Mouse (Mus musculus) stomach, postnatal 0 days (tissue): ENCODE data around the gene U2af1.

Source experiments
- CTCF ChIP-seq: IDR thresholded peaks from 2 replicates; pipeline ENCODE4 v1.5.1; 2016; ENCODE audit warnings: antibody characterized with exemption, low read depth, mild to moderate bottlenecking, moderate library complexity
- EP300 ChIP-seq: optimal IDR thresholded peaks from 2 replicates; pipeline ENCODE3; 2016; ENCODE audit warnings: antibody characterized with exemption

DNA sequence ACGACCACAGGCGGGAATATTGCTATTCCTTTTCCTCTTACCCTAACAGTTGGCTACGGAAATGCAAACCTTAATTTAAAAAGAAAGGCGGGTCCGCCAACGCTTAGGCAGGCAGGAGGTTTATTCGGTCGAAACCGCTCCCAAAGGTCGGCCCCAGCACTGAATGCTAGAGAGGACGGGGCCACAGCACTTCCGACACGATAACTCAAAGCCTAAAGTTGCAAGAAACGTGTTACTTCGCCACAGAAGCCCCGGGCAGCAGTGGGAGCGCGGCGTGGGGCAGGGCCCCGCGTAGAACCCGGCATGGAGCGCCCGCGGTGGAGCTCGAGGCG is 590 bp downstream of the U2af1 start:
- TF ChIP-seq CTCF (no peak), EP300 (no peak)
